Mouse (Mus musculus) intestine, embryonic 15.5 days (tissue): ENCODE measurements around the gene Fkbp4. TPM values are rescaled to one million over a fixed set of nuclear protein-coding genes. Genes with fewer than 3 reads are reported as not detected.

ENCODE experiments used
- ATAC-seq: fragments of 200-750 bp; cut with Nextera tagmentation; 2 replicates; pipeline ENCODE4 v1.8.0; 2017; ENCODE audit warnings: moderate TSS enrichment, moderate library complexity
- H3K27ac ChIP-seq: fragments of 300-500 bp; sonication (generic); 2 replicates; pipeline ENCODE4 v1.5.1; 2015; ENCODE audit warnings: mild to moderate bottlenecking, inconsistent platforms
- H3K27me3 ChIP-seq: fragments of 300-500 bp; sonication (generic); replicated peaks from 2 replicates; pipeline ENCODE4 v1.6.1; 2015; ENCODE audit warnings: inconsistent platforms
- H3K36me3 ChIP-seq: fragments of 300-500 bp; sonication (generic); 2 replicates; pipeline ENCODE4 v1.6.1; 2015; ENCODE audit warnings: inconsistent platforms
- H3K4me1 ChIP-seq: fragments of 300-500 bp; sonication (generic); replicated peaks from 2 replicates; pipeline ENCODE4 v1.6.1; 2015; ENCODE audit warnings: inconsistent platforms
- H3K4me2 ChIP-seq: fragments of 300-500 bp; sonication (generic); replicated peaks from 2 replicates; pipeline ENCODE4 v1.6.1; 2015; ENCODE audit warnings: mild to moderate bottlenecking, inconsistent platforms
- H3K4me3 ChIP-seq: fragments of 300-500 bp; sonication (generic); replicated peaks from 2 replicates; pipeline ENCODE4 v1.5.1; 2015; ENCODE audit warnings: inconsistent platforms
- H3K9ac ChIP-seq: fragments of 300-500 bp; sonication (generic); 2 replicates; pipeline ENCODE4 v1.6.1; 2015; ENCODE audit warnings: inconsistent platforms
- H3K9me3 ChIP-seq: fragments of 300-500 bp; sonication (generic); 2 replicates; pipeline ENCODE4 v1.6.1; 2016; ENCODE audit warnings: inconsistent platforms
- WGBS: fragments of 180-500 bp; shearing (Covaris S2); methylation state at CpG from one replicate; pipeline ENCODE4 v1.1.7; 2015; 5-methylcytosine and 5-hydroxymethylcytosine counted together
- polyA plus RNA-seq: library from polyadenylated mRNA; unstranded; fragments of >200 nt; fragmentation: Nextera tagmentation; extraction: Ambion mirVana; gene quantifications from 2 replicates; pipeline ENCODE4 v1.2.1, GENCODE M21; 2015

The Fkbp4 gene
- polyA plus RNA-seq = 511 and 518 TPM in 2 replicates

DNA sequence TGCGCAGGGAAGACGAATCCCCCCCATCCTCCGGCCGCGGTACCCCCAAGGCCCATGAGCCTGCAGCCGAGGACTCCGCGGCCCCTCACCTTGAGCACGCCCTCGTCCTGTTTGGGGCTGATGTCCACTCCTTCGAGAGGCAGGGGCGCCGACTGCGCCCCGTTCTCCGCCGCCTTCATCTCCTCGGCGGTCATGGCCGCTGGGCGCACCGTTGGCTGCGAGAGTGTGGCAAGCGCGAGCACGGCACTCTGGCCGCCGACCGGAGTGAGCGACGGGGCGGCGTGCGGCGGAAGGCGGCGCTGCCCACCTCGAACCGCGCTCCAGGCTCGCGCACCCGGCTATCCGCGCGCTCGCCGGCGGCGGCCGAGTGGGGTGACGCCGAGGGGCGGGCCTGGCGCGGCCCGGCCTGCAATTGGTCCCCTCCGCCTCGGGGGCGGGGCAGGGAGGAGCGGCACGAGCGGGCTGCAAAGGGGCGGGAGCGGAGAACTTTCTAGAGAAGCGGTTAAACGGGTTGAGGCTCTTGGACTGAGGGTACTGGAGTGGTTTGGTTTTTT is at the start of gene Fkbp4:
Gene Fkbp4 (minus strand): TSS at position 361 of the 554 bp plus-strand sequence.
- Histone ChIP-seq H3K9me3 (no peaks in the 10 kb centered on the region), H3K4me2 (peak within 1 kb of the TSS; percentile 76), H3K9ac (peak within 1 kb of the TSS; percentile 96), H3K27ac (peak within 1 kb of the TSS; percentile 97), H3K27me3 (no peaks in the 10 kb centered on the region), H3K36me3 (peaks cover 27% of the 10 kb centered on the region), H3K4me1 (peaks cover 18% of the 10 kb centered on the region), H3K4me3 (peak within 1 kb of the TSS; percentile 95)
- peak; percentile 95 for ATAC-seq
- under 1% methylated on average over 67 of the region's 67 CpGs for WGBS

DNA sequence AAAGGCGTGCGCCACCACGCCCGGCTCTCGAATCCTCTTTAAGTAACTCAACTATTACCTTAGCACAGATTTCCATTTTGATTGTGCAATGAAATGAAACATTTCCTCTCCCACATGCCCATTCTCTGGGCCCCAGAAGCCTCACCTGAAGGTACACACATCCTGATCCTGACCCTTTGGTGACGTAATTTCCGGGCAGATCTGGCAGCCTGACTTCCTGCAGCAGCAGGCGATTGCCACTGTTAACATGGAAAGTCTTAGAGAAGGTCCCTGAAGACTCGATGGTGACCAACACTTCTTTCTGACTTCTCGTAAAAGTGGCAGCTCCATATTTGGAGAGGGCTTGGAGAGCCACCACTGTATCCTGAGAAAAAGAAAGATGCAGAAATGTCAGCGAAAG is 49.3 kb upstream of the Fkbp4 start:
- no peak overlapping the region for H3K9ac ChIP-seq

DNA sequence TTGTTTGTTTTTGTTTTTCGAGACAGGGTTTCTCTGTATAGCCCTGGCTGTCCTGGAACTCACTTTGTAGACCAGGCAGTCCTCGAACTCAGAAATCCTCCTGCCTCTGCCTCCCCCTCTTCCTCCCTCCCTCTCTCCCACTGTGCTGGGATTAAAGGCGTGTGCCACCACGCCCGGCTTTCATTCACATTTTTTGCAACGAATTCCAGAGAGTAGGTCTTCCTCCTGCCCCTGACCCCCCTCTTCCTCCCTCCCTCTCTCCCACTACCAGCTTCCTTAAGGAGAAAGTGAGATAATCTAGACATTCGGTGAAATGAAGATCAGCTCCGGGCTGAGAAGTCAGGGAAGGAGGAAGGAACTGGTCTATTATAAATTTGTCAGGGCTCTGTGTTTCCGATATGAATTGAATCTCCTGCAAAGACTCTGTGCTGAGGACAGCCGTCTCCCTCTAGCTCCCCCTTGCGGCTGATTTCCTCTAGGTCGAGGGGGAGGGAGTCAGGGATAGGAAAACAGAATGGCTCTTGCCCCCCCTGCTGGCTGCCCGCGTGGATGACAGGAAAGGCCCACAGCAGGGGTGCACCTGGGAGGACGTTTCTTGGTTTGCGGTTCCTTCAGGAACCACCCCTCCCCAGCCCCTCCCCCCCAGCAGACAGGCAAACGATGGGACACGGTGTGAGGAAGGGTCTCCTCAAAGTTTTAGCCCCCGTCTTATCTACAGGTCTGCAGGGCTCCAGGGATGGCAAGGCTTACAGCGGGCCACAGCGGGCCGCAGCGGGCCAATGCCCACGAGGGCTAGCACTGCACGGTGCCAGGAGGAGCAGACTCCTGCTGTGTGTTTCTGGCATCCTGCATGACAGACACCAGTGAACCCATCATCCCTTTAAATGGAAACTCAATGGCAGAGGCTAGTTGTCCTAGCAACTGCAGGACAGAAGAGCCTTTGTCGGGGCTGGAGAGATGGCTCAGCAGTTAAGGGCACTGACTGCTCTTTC is 41.3 kb upstream of the Fkbp4 start:
- WGBS = 17% methylated on average over 26 of the region's 26 CpGs
- Histone ChIP-seq H3K27me3 (no peaks in the 10 kb centered on the region), H3K4me1 (no peaks in the 10 kb centered on the region), H3K4me3 (no peak overlapping the region), H3K27ac (no peak overlapping the region), H3K4me2 (peak overlapping the region; percentile 43), H3K9ac (no peak overlapping the region), H3K9me3 (no peaks in the 10 kb centered on the region), H3K36me3 (no peaks in the 10 kb centered on the region)
- peak; percentile 96 for ATAC-seq

More for the DNA sequence above, 49.3 kb upstream of the Fkbp4 start:
- no peaks in the 10 kb centered on the region for H3K27me3 ChIP-seq
- H3K4me1 ChIP-seq = no peaks in the 10 kb centered on the region
- no peaks in the 10 kb centered on the region for H3K9me3 ChIP-seq
- ATAC-seq = no peak
- no peak overlapping the region for H3K4me3 ChIP-seq
- 86% methylated on average over 11 of the region's 11 CpGs for WGBS
- H3K36me3 ChIP-seq = no peaks in the 10 kb centered on the region
- no peak overlapping the region for H3K27ac ChIP-seq
- no peak overlapping the region for H3K4me2 ChIP-seq

DNA sequence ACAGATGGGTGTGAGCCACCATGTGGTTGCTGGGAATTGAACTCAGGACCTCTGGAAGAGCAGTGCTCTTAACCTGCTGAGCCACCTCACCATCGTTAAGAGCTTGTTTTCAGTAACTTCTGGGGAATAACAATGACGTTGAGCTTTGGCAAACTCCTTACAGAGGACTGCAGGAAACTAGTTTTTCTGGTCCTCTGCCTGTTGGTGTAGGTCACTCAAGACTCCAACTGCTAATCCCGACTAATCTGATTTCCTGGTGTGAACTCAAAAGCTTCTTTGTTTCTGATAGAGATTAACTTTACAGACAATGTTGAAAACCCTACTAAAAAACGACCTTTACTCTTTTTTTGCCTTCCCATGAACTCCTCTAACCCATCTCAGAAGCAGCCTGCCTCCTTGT is 39.0 kb upstream of the Fkbp4 start:
- H3K36me3 ChIP-seq = no peaks in the 10 kb centered on the region
- WGBS = 26% methylated on average over 4 of the region's 4 CpGs
- H3K4me1 ChIP-seq = no peaks in the 10 kb centered on the region
- H3K4me3 ChIP-seq = no peak overlapping the region
- no peak overlapping the region for H3K27ac ChIP-seq
- no peak for ATAC-seq
- no peaks in the 10 kb centered on the region for H3K27me3 ChIP-seq
- H3K9ac ChIP-seq = no peak overlapping the region
- no peaks in the 10 kb centered on the region for H3K9me3 ChIP-seq
- no peak overlapping the region for H3K4me2 ChIP-seq

DNA sequence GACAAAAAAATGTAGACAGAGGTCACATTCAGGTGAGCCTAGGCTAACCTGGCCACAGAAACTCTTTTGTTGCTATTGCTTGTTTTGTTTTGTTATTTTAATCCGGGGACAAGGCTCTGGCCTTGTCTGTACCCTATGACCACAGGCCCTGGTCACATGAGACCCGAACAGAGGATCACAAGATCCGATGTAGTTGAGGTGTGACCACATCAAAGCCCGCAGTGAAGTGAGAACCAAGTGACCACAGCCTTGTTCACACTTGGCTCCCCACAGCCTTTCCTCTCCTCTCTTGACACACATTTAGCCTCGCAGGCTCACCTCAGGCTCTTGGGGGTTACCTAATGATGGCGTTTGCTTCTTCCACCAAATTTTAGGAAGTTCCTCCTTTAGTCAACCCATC is 35.6 kb upstream of the Fkbp4 start:
- Histone ChIP-seq H3K4me1 (no peaks in the 10 kb centered on the region), H3K9me3 (no peaks in the 10 kb centered on the region), H3K4me3 (no peak overlapping the region), H3K27ac (no peak overlapping the region), H3K9ac (no peak overlapping the region), H3K4me2 (no peak overlapping the region), H3K27me3 (no peaks in the 10 kb centered on the region), H3K36me3 (no peaks in the 10 kb centered on the region)
- WGBS = 90% methylated on average over 6 of the region's 6 CpGs
- ATAC-seq = no peak

- H3K9me3 ChIP-seq = no peaks in the 10 kb centered on the region
- 0 out of 2 replicates have a peak overlapping the region, but pooled peaks have one; percentile 3 for H3K4me2 ChIP-seq
- no peak overlapping the region for H3K27ac ChIP-seq
- no peak overlapping the region for H3K9ac ChIP-seq
- no peaks in the 10 kb centered on the region for H3K36me3 ChIP-seq
- ATAC-seq = 0 out of 2 replicates have a peak, but pooled peaks have one; percentile 20
- H3K27me3 ChIP-seq = no peaks in the 10 kb centered on the region
- 7% methylated on average over 12 of the region's 12 CpGs for WGBS
- 0 out of 2 replicates have a peak overlapping the region, but pooled peaks have one; percentile 6 for H3K4me3 ChIP-seq
- no peaks in the 10 kb centered on the region for H3K4me1 ChIP-seq
These were observed 31.0 kb upstream of the Fkbp4 start for GRCm38 (mm10) chr6:128469451-128469850.

GRCm38 (mm10) chr6:128467298-128467697 is 28.8 kb upstream of the Fkbp4 start:
- H3K27me3 ChIP-seq = no peaks in the 10 kb centered on the region
- no peak for ATAC-seq
- H3K36me3 ChIP-seq = no peaks in the 10 kb centered on the region
- no peaks in the 10 kb centered on the region for H3K4me1 ChIP-seq
- H3K27ac ChIP-seq = no peak overlapping the region
- no peak overlapping the region for H3K4me3 ChIP-seq
- no peaks in the 10 kb centered on the region for H3K9me3 ChIP-seq
- WGBS = 48% methylated on average over 2 of the region's 2 CpGs
- no peak overlapping the region for H3K9ac ChIP-seq
- H3K4me2 ChIP-seq = no peak overlapping the region

- Histone ChIP-seq H3K4me3 (no peak overlapping the region), H3K4me1 (no peaks in the 10 kb centered on the region), H3K27ac (no peak overlapping the region), H3K9me3 (no peaks in the 10 kb centered on the region), H3K9ac (no peak overlapping the region), H3K4me2 (no peak overlapping the region), H3K27me3 (no peaks in the 10 kb centered on the region), H3K36me3 (no peaks in the 10 kb centered on the region)
- no peak for ATAC-seq
- WGBS = 68% methylated on average over 3 of the region's 3 CpGs
These were observed 28.1 kb upstream of the Fkbp4 start for GRCm38 (mm10) chr6:128466563-128466962.

- Histone ChIP-seq H3K9me3 (no peaks in the 10 kb centered on the region), H3K9ac (no peak overlapping the region), H3K36me3 (no peaks in the 10 kb centered on the region), H3K27ac (no peak overlapping the region), H3K4me1 (no peaks in the 10 kb centered on the region), H3K4me2 (no peak overlapping the region), H3K4me3 (no peak overlapping the region), H3K27me3 (no peaks in the 10 kb centered on the region)
- 52% methylated on average over 6 of the region's 7 CpGs for WGBS
- ATAC-seq = no peak
These were observed 27.6 kb upstream of the Fkbp4 start for GRCm38 (mm10) chr6:128466043-128466442.

DNA sequence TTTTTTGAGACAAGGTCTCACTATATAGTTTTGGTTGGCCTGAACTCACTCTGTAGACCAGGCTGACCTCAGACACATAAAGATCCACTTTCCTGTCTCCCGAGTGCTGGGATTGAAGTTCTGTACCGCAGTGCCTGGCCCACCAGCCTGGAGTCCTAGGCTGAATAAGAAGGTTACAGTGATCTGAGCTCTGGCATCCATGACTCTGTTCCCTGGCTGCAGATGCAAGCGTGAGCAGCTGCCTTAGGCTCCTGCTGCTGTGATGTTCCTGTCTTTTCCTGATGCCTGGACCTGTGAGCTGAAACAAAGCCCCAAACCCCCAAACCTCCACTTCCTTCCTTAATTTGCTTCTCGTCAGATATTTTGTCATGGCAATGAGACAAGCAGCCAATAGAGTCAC is 26.5 kb upstream of the Fkbp4 start:
- WGBS = 71% methylated on average over 4 of the region's 4 CpGs
- H3K36me3 ChIP-seq = no peaks in the 10 kb centered on the region
- H3K4me1 ChIP-seq = no peaks in the 10 kb centered on the region
- no peaks in the 10 kb centered on the region for H3K9me3 ChIP-seq
- H3K27ac ChIP-seq = no peak overlapping the region
- ATAC-seq = no peak
- no peaks in the 10 kb centered on the region for H3K27me3 ChIP-seq
- no peak overlapping the region for H3K9ac ChIP-seq
- H3K4me3 ChIP-seq = no peak overlapping the region
- H3K4me2 ChIP-seq = no peak overlapping the region

GRCm38 (mm10) chr6:128461606-128462005 is 23.1 kb upstream of the Fkbp4 start:
- Histone ChIP-seq H3K27me3 (no peaks in the 10 kb centered on the region), H3K4me3 (no peak overlapping the region), H3K4me1 (no peaks in the 10 kb centered on the region), H3K27ac (no peak overlapping the region), H3K9ac (no peak overlapping the region), H3K9me3 (no peaks in the 10 kb centered on the region), H3K36me3 (no peaks in the 10 kb centered on the region), H3K4me2 (no peak overlapping the region)
- ATAC-seq = no peak

DNA sequence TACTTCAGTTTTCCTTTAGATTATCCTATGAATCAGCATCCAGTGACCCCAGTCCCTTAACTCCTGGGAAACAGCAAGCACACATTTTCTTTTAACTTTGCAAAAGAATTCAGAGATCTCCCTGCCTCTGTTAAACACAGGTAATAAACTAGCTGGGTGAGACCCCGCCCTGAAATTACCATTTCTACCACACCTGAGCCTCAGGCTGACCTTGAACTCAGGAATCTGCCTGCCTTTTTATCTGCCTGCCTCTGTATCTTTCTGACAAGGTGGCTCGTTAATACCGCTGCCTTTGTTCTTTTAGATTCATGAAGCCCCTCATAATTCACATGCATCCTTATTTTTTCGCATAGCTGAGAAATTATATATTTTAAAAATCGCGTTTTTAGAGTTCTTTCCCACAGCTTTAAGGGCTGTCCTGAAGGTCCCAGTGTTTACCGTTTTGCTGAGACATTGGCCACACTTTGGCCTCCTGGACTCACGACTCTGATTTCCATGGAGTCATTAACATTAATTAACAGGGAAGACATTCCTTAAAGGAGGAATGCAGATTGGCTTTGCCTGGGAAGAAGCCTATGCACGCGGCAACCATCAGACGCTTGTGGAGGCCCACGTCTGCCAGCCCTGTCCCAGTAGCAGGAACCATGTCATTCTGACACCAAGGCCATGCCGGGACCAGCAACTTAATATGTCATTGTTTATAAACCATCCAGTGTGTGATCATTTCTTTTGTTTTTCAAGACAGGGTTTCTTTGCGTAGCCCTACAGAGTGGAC is 22.4 kb upstream of the Fkbp4 start:
- no peaks in the 10 kb centered on the region for H3K4me1 ChIP-seq

More for the DNA sequence above, 22.4 kb upstream of the Fkbp4 start:
- Histone ChIP-seq H3K27me3 (no peaks in the 10 kb centered on the region), H3K27ac (no peak overlapping the region), H3K9ac (no peak overlapping the region), H3K4me3 (no peak overlapping the region), H3K9me3 (no peaks in the 10 kb centered on the region), H3K4me2 (no peak overlapping the region), H3K36me3 (no peaks in the 10 kb centered on the region)
- WGBS = 77% methylated on average over 14 of the region's 14 CpGs
- ATAC-seq = no peak
